Mouse (Mus musculus) ovary, adult 2 months (tissue): ENCODE measurements around the gene Gtsf1l. TPM values are rescaled to one million over a fixed set of nuclear protein-coding genes. Genes with fewer than 3 reads are reported as not detected.

Experiments
- polyA plus RNA-seq: library from polyadenylated mRNA; depleted of rRNA; stranded (reverse); fragments of >200 nt; gene quantifications from 2 replicates; pipeline ENCODE4 v1.2.3, GENCODE M21; 2012; rRNA removed

The Gtsf1l gene
- polyA plus RNA-seq: 0.24 TPM in 1 of 2 replicates, not detected in the other

DNA sequence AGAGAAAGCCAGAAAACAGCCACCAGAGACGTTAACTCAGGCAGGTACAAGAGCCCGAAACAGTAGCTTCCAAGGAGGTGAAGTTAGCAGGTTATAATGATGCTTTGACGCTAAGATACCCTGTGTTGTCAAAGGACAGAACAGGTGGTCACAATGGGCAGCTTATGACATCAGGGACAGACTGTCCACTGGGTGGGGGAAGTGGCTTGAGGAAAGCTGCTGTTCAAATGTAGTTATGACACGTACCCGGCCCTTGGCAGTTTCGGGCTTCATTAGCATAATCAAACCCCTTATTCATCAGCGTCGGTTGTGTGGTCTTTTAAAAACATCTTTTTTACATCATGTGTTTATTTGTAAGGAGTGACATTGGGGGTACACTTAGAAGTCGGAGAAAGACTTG is at the start of gene Gtsf1l:
Gtsf1l (minus strand) TSS at position 128 of the 400 bp plus-strand sequence.

DNA sequence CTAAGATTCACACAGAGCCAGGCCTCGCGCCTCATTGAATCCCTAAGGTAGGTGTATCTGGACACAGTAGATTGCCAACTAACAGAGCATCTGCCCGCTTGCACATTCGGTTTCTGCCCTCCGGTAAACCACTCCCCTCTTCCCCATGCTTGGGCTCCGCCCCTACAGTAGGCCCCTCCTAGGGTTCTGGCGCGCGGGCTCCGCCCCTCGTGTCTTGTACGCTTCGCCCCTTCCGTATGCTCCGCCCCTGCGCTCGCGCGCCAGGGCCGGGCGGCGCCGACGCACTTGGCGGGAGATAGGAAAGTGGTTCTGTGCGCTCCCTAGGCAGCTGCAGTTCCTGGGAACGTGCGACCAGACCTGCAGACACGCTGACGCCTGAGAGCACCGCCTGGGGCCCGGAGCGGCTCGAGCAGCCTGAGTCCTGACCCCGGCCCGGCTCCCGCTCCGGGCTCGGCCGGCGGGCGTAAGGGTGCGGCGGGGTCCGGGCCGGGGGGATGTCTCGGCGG is 33.3 kb downstream of the Gtsf1l start, which contains the start of gene Mybl2:
Mybl2 (plus strand) TSS at position 353 of the 506 bp plus-strand sequence.

Other genes starting within 250 kb of the Gtsf1l start
- gene Srsf6, start 156.3 kb downstream of the Gtsf1l start, polyA plus RNA-seq: 135 and 357 TPM in 2 replicates
- gene L3mbtl1, start 144.4 kb downstream of the Gtsf1l start, polyA plus RNA-seq: 0.14 and 0.32 TPM in 2 replicates
- gene Sgk2, start 100.5 kb downstream of the Gtsf1l start, polyA plus RNA-seq: not detected in 2 replicates
- gene Ift52, start 70.5 kb downstream of the Gtsf1l start, polyA plus RNA-seq: 18.4 and 24.3 TPM in 2 replicates
- gene Mybl2, start 33.2 kb downstream of the Gtsf1l start, polyA plus RNA-seq: 10.7 and 15.4 TPM in 2 replicates
- 233 and 269 TPM in 2 replicates for gene Tox2, start 115.3 kb upstream of the Gtsf1l start, polyA plus RNA-seq